Mouse (Mus musculus): ENCODE measurements around the gene Cdkn2aip. TPM values are rescaled to one million over a fixed set of nuclear protein-coding genes. Genes with fewer than 3 reads are reported as not detected.

Gene Cdkn2aip
- polyA plus RNA-seq, 1 experiment from 2014 or later: 18.6 TPM

Other genes with a start within 250 kb of the Cdkn2aip start
- gene Trappc11, start 180.5 kb downstream of the Cdkn2aip start, polyA plus RNA-seq (2015; fragmentation: Nextera tagmentation; extraction: Ambion mirVana): 30.0 and 30.5 TPM in 2 replicates
- gene Rwdd4a, start 180.3 kb downstream of the Cdkn2aip start, polyA plus RNA-seq (2015; fragmentation: Nextera tagmentation; extraction: Ambion mirVana): 30.6 and 34.6 TPM in 2 replicates
- 7.6 and 9.5 TPM in 2 replicates for gene Ing2, start 38.4 kb downstream of the Cdkn2aip start, polyA plus RNA-seq (2015; fragmentation: Nextera tagmentation; extraction: Ambion mirVana)
- not detected in 2 replicates for gene Cldn24, start 108.2 kb upstream of the Cdkn2aip start, polyA plus RNA-seq (2015; fragmentation: Nextera tagmentation; extraction: Ambion mirVana)
- not detected in 2 replicates for gene Cldn22, start 110.5 kb upstream of the Cdkn2aip start, polyA plus RNA-seq (2015; fragmentation: Nextera tagmentation; extraction: Ambion mirVana)

Data from stomach, embryonic 16.5 days (tissue).